Mouse (Mus musculus): ENCODE data around the gene Gm17727. TPM values are rescaled to one million over a fixed set of nuclear protein-coding genes. Genes with fewer than 3 reads are reported as not detected.
"Not testable (repeated sequence)": the region's sequence is repeated elsewhere in the genome, so short reads cannot be mapped to it uniquely, and the experiment has no call there.

The Gm17727 gene
- polyA plus RNA-seq (2016; fragmentation: Nextera tagmentation; extraction: Ambion mirVana), result not detected in 2 replicates

DNA sequence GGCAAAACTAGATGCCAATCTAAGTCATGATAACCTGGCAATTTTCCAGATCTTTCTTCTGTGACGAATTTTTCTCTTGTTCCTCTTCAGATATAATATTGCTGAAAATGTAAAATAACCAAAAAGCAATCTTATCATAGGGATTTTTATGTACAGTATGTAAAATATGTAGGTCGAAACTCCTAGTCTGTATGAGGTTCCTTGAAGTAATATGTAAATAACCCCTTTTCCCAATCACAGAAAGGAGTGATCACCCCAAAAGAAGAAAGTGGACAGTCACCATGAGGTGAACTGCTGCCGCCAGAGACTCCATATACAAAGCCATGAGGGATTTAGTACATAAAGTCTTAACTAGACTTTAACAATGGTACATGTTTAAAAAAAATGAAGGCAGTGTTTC lies at the start of gene Gm17727:
Gm17727 (minus strand) TSS at position 101 of the 400 bp plus-strand sequence.
- no peaks in the 10 kb centered on the region for H3K27me3 ChIP-seq
- H3K4me3 ChIP-seq, result no peak within 1 kb of the TSS
- no peaks in the 10 kb centered on the region for H3K36me3 ChIP-seq
- no peak within 1 kb of the TSS for H3K4me2 ChIP-seq (replicated peaks)
- no peak within 1 kb of the TSS for H3K27ac ChIP-seq (replicated peaks)
- WGBS, result 64% methylated on average over 3 of the region's 3 CpGs
- H3K9ac ChIP-seq (replicated peaks), result no peak within 1 kb of the TSS
- H3K9me3 ChIP-seq, result peaks cover 17% of the 10 kb centered on the region; the same call in 1 of the 2 replicates
- no peak for ATAC-seq (ENCODE audit: low FRiP score, low read depth)
- H3K4me1 ChIP-seq, result no peaks in the 10 kb centered on the region

GRCm38 (mm10) chr9:35817881-35818280 lies 40.0 kb upstream of the Gm17727 start:
- not testable (repeated sequence) for H3K4me1 ChIP-seq; H3K9me3 ChIP-seq; H3K27ac ChIP-seq (replicated peaks); ATAC-seq (ENCODE audit: low FRiP score, low read depth); H3K27me3 ChIP-seq; H3K9ac ChIP-seq (replicated peaks); H3K4me3 ChIP-seq; H3K36me3 ChIP-seq; H3K4me2 ChIP-seq (replicated peaks)
- WGBS, result 94% methylated on average over 15 of the region's 15 CpGs

DNA sequence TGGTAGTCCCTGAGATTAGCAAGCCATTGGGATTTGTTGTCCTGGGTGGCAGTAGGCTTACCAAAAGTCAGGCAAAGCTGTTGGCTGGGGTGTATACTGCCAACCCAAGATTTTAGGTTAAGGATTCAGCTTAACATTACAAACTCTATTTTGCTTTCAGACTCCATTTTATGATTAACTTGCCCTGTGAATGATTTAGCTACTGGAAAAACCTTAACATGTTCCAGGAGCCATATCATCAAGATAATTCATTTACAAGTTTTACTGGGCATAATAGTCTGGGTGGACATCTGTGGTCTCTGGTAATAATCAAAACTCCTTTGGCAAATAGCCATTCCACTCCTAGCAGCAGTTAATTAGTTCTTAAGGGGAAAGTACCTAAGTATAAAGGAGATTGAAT lies 20.2 kb upstream of the Gm17727 start:
- Histone ChIP-seq H3K27ac (replicated peaks) (no peak overlapping the region), H3K4me3 (no peak overlapping the region), H3K27me3 (no peaks in the 10 kb centered on the region), H3K9ac (replicated peaks) (no peak overlapping the region), H3K36me3 (no peaks in the 10 kb centered on the region), H3K4me2 (replicated peaks) (no peak overlapping the region), H3K9me3 (peaks cover 9% of the 10 kb centered on the region; the same call in 1 of the 2 replicates), H3K4me1 (no peaks in the 10 kb centered on the region)
- no peak for ATAC-seq (ENCODE audit: low FRiP score, low read depth)

GRCm38 (mm10) chr9:35790001-35790400 lies 12.1 kb upstream of the Gm17727 start, which contains the start of the genes Gm27235 and D730048I06Rik:
TSS of gene Gm27235 (minus strand) at chr9:35790101.
TSS of gene D730048I06Rik (minus strand) at chr9:35790112.
- no peak within 1 kb of the TSS for H3K4me2 ChIP-seq (replicated peaks)
- no peak within 1 kb of the TSS for H3K27ac ChIP-seq (replicated peaks)
- peaks cover 16% of the 10 kb centered on the region; the same call in 1 of the 2 replicates for H3K9me3 ChIP-seq
- WGBS, result 87% methylated on average over 3 of the region's 3 CpGs
- H3K4me1 ChIP-seq, result no peaks in the 10 kb centered on the region
- no peak within 1 kb of the TSS for H3K9ac ChIP-seq (replicated peaks)
- no peak for ATAC-seq (ENCODE audit: low FRiP score, low read depth)
- H3K4me3 ChIP-seq, result no peak within 1 kb of the TSS
- H3K36me3 ChIP-seq, result no peaks in the 10 kb centered on the region
- no peaks in the 10 kb centered on the region for H3K27me3 ChIP-seq

GRCm38 (mm10) chr9:35756843-35757242 lies 21.1 kb downstream of the Gm17727 start:
- peaks cover 7% of the 10 kb centered on the region; the same call in 1 of the 2 replicates for H3K9me3 ChIP-seq
- no peak for ATAC-seq (ENCODE audit: low FRiP score, low read depth)
- no peak overlapping the region for H3K4me2 ChIP-seq (replicated peaks)
- H3K9ac ChIP-seq (replicated peaks), result no peak overlapping the region
- no peaks in the 10 kb centered on the region for H3K27me3 ChIP-seq
- no peak overlapping the region for H3K27ac ChIP-seq (replicated peaks)
- H3K4me1 ChIP-seq, result no peaks in the 10 kb centered on the region
- no peaks in the 10 kb centered on the region for H3K36me3 ChIP-seq
- no peak overlapping the region for H3K4me3 ChIP-seq

GRCm38 (mm10) chr9:35740749-35741148 lies 37.2 kb downstream of the Gm17727 start, which contains the start of gene Gm17677:
TSS of gene Gm17677 (plus strand) at chr9:35741049.
- H3K9ac ChIP-seq (replicated peaks), result no peak within 1 kb of the TSS
- H3K36me3 ChIP-seq, result no peaks in the 10 kb centered on the region

More at GRCm38 (mm10) chr9:35740749-35741148, 37.2 kb downstream of the Gm17727 start, which contains the start of gene Gm17677:
- no peak within 1 kb of the TSS for H3K4me2 ChIP-seq (replicated peaks)
- H3K9me3 ChIP-seq, result peaks cover 18% of the 10 kb centered on the region
- no peaks in the 10 kb centered on the region for H3K27me3 ChIP-seq
- no peak within 1 kb of the TSS for H3K27ac ChIP-seq (replicated peaks)
- H3K4me1 ChIP-seq, result no peaks in the 10 kb centered on the region
- no peak within 1 kb of the TSS for H3K4me3 ChIP-seq
- no peak for ATAC-seq (ENCODE audit: low FRiP score, low read depth)

Other genes with a start within 250 kb of the Gm17727 start
- gene Ddx25, start 219.6 kb downstream of the Gm17727 start, polyA plus RNA-seq (2016; fragmentation: Nextera tagmentation; extraction: Ambion mirVana), result 10.6 and 11.0 TPM in 2 replicates
- 17.0 and 17.1 TPM in 2 replicates for gene Pus3, start 219.5 kb downstream of the Gm17727 start, polyA plus RNA-seq (2016; fragmentation: Nextera tagmentation; extraction: Ambion mirVana)
- 1.7 and 2.4 TPM in 2 replicates for gene Pate2, start 207.8 kb downstream of the Gm17727 start, polyA plus RNA-seq (2016; fragmentation: Nextera tagmentation; extraction: Ambion mirVana)
- 26.8 and 27.7 TPM in 2 replicates for gene Hyls1, start 207.7 kb downstream of the Gm17727 start, polyA plus RNA-seq (2016; fragmentation: Nextera tagmentation; extraction: Ambion mirVana)
- gene Pate4, start 166.2 kb downstream of the Gm17727 start, polyA plus RNA-seq (2016; fragmentation: Nextera tagmentation; extraction: Ambion mirVana), result not detected in 2 replicates
- not detected in 2 replicates for gene Pate3, start 129.9 kb downstream of the Gm17727 start, polyA plus RNA-seq (2016; fragmentation: Nextera tagmentation; extraction: Ambion mirVana)
- not detected in 2 replicates for gene Pate1, start 90.7 kb downstream of the Gm17727 start, polyA plus RNA-seq (2016; fragmentation: Nextera tagmentation; extraction: Ambion mirVana)
- gene Gm17677, start 37.1 kb downstream of the Gm17727 start, polyA plus RNA-seq (2016; fragmentation: Nextera tagmentation; extraction: Ambion mirVana), result not detected in 2 replicates
- not detected in 2 replicates for gene Gm27235, start 12.0 kb upstream of the Gm17727 start, polyA plus RNA-seq (2016; fragmentation: Nextera tagmentation; extraction: Ambion mirVana)
- gene D730048I06Rik, start 12.0 kb upstream of the Gm17727 start, polyA plus RNA-seq (2016; fragmentation: Nextera tagmentation; extraction: Ambion mirVana), result not detected in 2 replicates
- gene 9230110F15Rik, start 66.0 kb upstream of the Gm17727 start, polyA plus RNA-seq (2016; fragmentation: Nextera tagmentation; extraction: Ambion mirVana), result not detected in 2 replicates
- gene 9230113P08Rik, start 130.3 kb upstream of the Gm17727 start, polyA plus RNA-seq (2016; fragmentation: Nextera tagmentation; extraction: Ambion mirVana), result not detected in 2 replicates